Mouse (Mus musculus) olfactory bulb, adult 2 months (tissue): Measurements from ENCODE around the gene Fzd2. TPM values are rescaled to one million over a fixed set of nuclear protein-coding genes. Genes with fewer than 3 reads are reported as not detected.

Experiments used
- H3K27ac ChIP-seq: fragments of 200-500 bp; 2 replicates; pipeline ENCODE4 v1.5.1; 2012; ENCODE audit warnings: low read depth, low read length; ENCODE audit not compliant: insufficient read depth
- H3K4me1 ChIP-seq: fragments of 200-500 bp; 2 replicates; pipeline ENCODE4 v1.6.1; 2012; ENCODE audit warnings: low read length; ENCODE audit not compliant: control insufficient read depth, insufficient read depth
- H3K4me3 ChIP-seq: fragments of 200-500 bp; 2 replicates; pipeline ENCODE4 v1.5.1; 2012; ENCODE audit warnings: mild to moderate bottlenecking, low read depth, low read length, moderate library complexity; ENCODE audit not compliant: insufficient read depth
- CTCF ChIP-seq: fragments of 200-500 bp; IDR thresholded peaks from 2 replicates; pipeline ENCODE4 v1.5.1; 2012; ENCODE audit warnings: low read depth, mild to moderate bottlenecking, low read length, moderate library complexity; ENCODE audit not compliant: insufficient read depth
- POLR2A ChIP-seq: fragments of 200-500 bp; IDR thresholded peaks from 2 replicates; pipeline ENCODE4 v1.6.1; 2012; ENCODE audit warnings: mild to moderate bottlenecking, low read depth, low read length, moderate library complexity; ENCODE audit not compliant: insufficient read depth
- WGBS: fragments of 180-500 bp; shearing (Covaris S2); methylation state at CpG from one replicate; pipeline ENCODE4 v1.1.7; 2018; 5-methylcytosine and 5-hydroxymethylcytosine counted together
- polyA plus RNA-seq: library from polyadenylated mRNA; stranded (reverse); fragments of >200 nt; gene quantifications from 2 replicates; pipeline ENCODE4 v1.2.4, GENCODE M21; 2012; ENCODE audit warnings: low replicate concordance; ENCODE audit not compliant: missing spikeins, insufficient read depth, insufficient read length

Gene Fzd2
- polyA plus RNA-seq, 1 experiment, result not detected

DNA sequence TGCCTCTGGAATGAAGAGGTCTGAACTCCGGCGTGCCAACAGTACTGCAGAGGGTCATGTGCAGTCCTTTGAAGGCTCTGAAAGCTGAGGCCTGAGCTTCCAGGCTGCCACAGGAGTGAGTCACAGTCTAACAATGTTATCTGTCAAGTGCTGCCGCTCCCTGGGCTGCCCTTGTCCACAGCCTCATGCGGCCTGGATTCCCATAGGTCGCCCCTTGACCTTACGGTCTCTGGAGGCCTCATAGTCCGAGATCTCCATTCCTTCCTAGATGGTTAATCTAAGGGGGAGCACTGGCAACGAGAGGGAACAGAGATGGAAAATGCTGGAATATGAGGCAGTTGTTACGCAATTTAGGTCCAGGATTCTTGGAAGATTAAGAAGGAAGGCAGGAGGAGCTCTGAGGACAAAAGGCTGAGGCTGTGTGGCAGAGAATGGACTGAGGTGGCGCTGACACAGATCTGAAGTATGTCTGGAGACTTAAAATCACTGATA is 39.7 kb downstream of the Fzd2 start:
- 86% methylated on average over 10 of the region's 10 CpGs for WGBS
- Histone ChIP-seq H3K4me1 (peaks cover 5% of the 10 kb centered on the region; the same call in 1 of the 2 replicates), H3K4me3 (no peak overlapping the region), H3K27ac (no peak overlapping the region)
- TF ChIP-seq CTCF, result no peak
- TF ChIP-seq POLR2A, result no peak

DNA sequence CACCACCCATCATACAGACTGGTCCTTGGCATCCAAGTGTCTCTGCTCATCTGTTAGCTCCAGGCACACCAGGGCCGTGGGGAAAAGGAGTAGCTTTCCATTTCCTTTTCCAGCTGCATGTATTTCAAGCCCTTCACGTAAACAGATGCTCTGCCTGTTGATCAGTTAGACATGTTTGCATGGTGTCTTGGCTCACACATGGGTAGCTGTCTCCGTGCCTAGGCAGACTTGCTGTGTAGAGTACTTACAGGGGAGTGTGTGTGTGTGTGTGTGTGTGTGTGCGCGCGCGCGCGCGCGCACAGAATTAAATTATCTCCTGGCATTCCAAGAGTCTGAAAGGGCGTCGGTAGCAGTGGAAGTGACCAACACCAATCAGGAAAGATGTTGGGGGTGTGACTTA is 42.0 kb downstream of the Fzd2 start:
- H3K4me3 ChIP-seq, result no peak overlapping the region
- H3K4me1 ChIP-seq, result no peaks in the 10 kb centered on the region
- 84% methylated on average over 13 of the region's 13 CpGs for WGBS
- H3K27ac ChIP-seq, result no peak overlapping the region
- TF ChIP-seq CTCF, result no peak
- no peak for TF ChIP-seq POLR2A

- 83% methylated on average over 12 of the region's 12 CpGs for WGBS
- TF ChIP-seq CTCF (no peak), POLR2A (no peak)
- H3K4me3 ChIP-seq, result no peak overlapping the region
- H3K27ac ChIP-seq, result no peak overlapping the region
- no peaks in the 10 kb centered on the region for H3K4me1 ChIP-seq
Measured at GRCm38 (mm10) chr11:102647885-102648284, 43.7 kb downstream of the Fzd2 start.

DNA sequence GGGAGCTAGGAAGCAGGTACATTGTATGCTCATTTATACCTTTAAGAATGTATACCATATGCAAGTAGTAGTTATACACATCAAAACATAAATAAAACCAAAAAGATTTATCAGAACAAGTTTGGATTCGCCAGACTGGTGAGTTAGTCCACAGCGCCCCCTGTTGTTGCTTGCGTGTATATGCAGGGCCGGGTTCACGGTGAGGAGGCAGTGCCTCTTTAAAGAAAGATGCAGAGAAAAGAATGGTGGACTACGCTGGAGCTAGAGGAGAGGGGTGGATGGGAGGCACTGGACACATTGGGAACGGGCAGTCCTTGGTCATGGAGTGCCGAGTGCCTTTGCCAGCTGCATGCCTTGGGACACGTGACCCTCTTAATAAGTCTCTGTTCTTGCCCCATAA is 47.2 kb downstream of the Fzd2 start:
- Histone ChIP-seq H3K4me1 (peaks cover under 1% of the 10 kb centered on the region; the same call in 1 of the 2 replicates), H3K4me3 (no peak overlapping the region), H3K27ac (no peak overlapping the region)
- TF ChIP-seq CTCF, result peak; percentile 72; the same call in 1 of the 2 replicates
- TF ChIP-seq POLR2A, result no peak
- WGBS, result 2% methylated on average over 9 of the region's 9 CpGs

DNA sequence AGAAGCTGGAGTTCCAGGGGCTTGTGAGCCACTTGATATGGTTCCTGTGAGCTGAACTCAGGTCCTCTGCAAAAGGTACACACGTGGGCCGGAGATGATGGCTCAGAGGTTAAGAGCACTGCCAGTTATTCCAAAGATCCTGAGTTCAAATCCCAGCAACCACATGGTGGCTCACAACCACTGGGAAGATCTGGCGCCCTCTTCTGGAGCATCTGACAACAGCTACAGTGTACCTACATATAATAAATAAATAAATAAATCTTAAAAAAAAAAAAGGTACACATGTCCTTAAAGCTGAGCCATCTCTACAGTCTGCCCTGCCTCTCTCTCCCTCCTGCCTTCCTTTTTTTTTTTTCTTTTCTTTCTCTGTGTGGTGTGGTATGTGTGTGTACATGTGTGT is 48.6 kb downstream of the Fzd2 start:
- WGBS, result 65% methylated on average over 3 of the region's 3 CpGs
- Histone ChIP-seq H3K4me3 (no peak overlapping the region), H3K4me1 (peaks cover 2% of the 10 kb centered on the region; the same call in 1 of the 2 replicates), H3K27ac (no peak overlapping the region)
- no peak for TF ChIP-seq CTCF
- no peak for TF ChIP-seq POLR2A

GRCm38 (mm10) chr11:102655888-102656287 is 51.7 kb downstream of the Fzd2 start:
- TF ChIP-seq POLR2A, result no peak
- no peak for TF ChIP-seq CTCF
- Histone ChIP-seq H3K27ac (no peak overlapping the region), H3K4me3 (no peak overlapping the region), H3K4me1 (peaks cover 2% of the 10 kb centered on the region; the same call in 1 of the 2 replicates)
- 76% methylated on average over 8 of the region's 8 CpGs for WGBS

- TF ChIP-seq CTCF (no peak), POLR2A (no peak)
- no peak overlapping the region for H3K27ac ChIP-seq
- H3K4me3 ChIP-seq, result no peak overlapping the region
- 9% methylated on average over 4 of the region's 4 CpGs for WGBS
- peaks cover 2% of the 10 kb centered on the region; the same call in 1 of the 2 replicates for H3K4me1 ChIP-seq
Measured at GRCm38 (mm10) chr11:102656326-102656926, 52.2 kb downstream of the Fzd2 start.

DNA sequence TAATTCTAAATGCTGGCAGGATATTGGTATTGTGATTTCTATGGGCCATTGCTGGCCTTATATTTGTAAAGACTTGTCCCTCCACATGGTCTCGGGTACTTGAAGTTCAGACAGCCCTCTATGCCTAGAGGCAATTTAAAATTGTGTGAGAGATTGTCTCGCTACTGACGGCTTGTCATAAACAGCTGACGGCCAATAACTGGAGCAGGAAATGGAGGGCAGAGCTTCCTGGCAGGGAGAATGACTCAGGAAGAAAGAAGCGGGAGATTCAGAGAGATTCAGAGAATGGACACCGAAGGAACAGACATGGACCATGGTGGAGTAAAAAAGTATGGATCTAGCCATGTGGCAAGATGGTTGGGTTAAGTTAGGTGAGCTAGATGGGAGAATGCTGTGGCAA is 52.7 kb downstream of the Fzd2 start:
- peaks cover 2% of the 10 kb centered on the region; the same call in 1 of the 2 replicates for H3K4me1 ChIP-seq
- no peak overlapping the region for H3K4me3 ChIP-seq
- 78% methylated on average over 6 of the region's 6 CpGs for WGBS
- H3K27ac ChIP-seq, result no peak overlapping the region
- TF ChIP-seq POLR2A, result no peak
- TF ChIP-seq CTCF, result no peak

Other genes starting within 250 kb of the Fzd2 start
- not detected in 2 replicates for gene Slc4a1, start 238.2 kb upstream of the Fzd2 start, polyA plus RNA-seq
- not detected in 2 replicates for gene Rundc3a, start 211.0 kb upstream of the Fzd2 start, polyA plus RNA-seq
- not detected in 2 replicates for gene Slc25a39, start 196.4 kb upstream of the Fzd2 start, polyA plus RNA-seq
- gene Grn, start 174.1 kb upstream of the Fzd2 start, polyA plus RNA-seq, result not detected in 2 replicates
- not detected in 2 replicates for gene Fam171a2, start 156.7 kb upstream of the Fzd2 start, polyA plus RNA-seq
- gene Itga2b, start 134.3 kb upstream of the Fzd2 start, polyA plus RNA-seq, result not detected in 2 replicates
- 94.4 and 138 TPM in 2 replicates for gene Gpatch8, start 48.0 kb upstream of the Fzd2 start, polyA plus RNA-seq
- not detected in 2 replicates for gene Gm11627, start 24.9 kb upstream of the Fzd2 start, polyA plus RNA-seq
- gene Meioc, start 59.3 kb downstream of the Fzd2 start, polyA plus RNA-seq, result not detected in 2 replicates
- gene Ccdc43, start 93.4 kb downstream of the Fzd2 start, polyA plus RNA-seq, result not detected in 2 replicates
- gene Adam11, start 157.0 kb downstream of the Fzd2 start, polyA plus RNA-seq, result not detected in 2 replicates
- gene Gjc1, start 215.3 kb downstream of the Fzd2 start, polyA plus RNA-seq, result not detected in 2 replicates
- not detected in 2 replicates for gene Higd1b, start 231.5 kb downstream of the Fzd2 start, polyA plus RNA-seq